Mouse (Mus musculus): ENCODE data around the gene Ccnd2. TPM values are rescaled to one million over a fixed set of nuclear protein-coding genes. Genes with fewer than 3 reads are reported as not detected.
A peak's percentile ranks its signal among the peaks of the same experiment; 100 is the strongest.

The Ccnd2 gene
- total RNA-seq, 1 experiment, result 10.1 TPM

DNA sequence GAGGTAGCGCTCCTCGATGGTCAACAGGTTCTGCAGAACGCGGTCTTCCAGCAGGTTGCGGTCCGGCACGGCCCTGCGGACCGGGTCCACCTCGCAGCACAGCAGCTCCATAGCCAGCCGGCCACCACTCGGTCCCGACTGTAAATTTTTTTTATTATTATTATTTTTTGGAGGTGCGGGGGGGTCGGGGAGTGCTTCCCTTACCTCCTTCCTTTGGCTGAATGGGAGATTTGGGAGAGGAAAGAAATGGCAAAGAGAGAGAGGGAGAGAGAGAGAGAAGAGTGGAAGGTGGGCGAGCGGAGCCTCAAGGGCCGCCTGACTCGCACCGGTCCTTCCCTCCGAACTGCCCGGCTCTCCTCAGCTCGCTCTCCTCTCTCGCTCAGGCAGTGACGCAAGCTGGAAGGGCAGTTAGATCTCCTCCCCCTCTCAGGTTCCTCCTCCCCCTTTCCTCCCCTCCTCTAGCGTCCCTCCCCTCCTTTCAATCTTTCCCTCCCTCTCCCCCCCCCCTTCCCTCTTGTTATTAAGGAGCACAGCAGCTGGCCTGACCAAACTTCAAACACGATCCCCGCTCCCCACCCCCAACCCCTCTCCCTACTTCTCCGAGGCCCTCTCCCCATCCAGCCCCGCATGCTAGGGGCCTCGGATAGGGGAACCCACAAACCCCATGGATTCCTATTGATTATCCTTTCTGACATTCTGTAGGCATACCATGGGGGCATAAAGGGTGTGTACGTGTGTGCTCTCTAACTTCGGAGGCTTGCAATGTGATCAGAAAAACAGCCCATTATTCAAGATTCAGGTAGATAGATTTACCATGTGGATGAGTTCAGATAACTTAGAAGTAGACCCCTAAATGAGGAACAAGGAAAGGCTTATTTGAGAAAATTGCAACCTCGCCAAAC is 1.1 kb downstream of the Ccnd2 start:
- Histone ChIP-seq H3K27ac (ENCODE audit: insufficient read depth, low read depth, low read length, poor library complexity, severe bottlenecking) (no peak overlapping the region), H3K9ac (ENCODE audit: insufficient read depth, low read depth, low read length, poor library complexity, severe bottlenecking) (no peak overlapping the region), H3K4me1 (ENCODE audit: control insufficient read depth in 2 of 2, insufficient read depth in 2 of 2, low read length in 2 of 2, poor library complexity in 1 of 2) (peaks cover 0 to 11% of the 10 kb centered on the region in 2 experiments; a peak in 1 of 4 replicates), H3K36me3 (ENCODE audit: control insufficient read depth, insufficient read depth, low read length, poor library complexity, severe bottlenecking) (no peaks in the 10 kb centered on the region), H3K9me3 (ENCODE audit: control insufficient read depth, insufficient read depth, low read depth, low read length) (no peaks in the 10 kb centered on the region), H3K4me3 (ENCODE audit: insufficient read depth in 1 of 2, low read depth in 1 of 2, low read length in 2 of 2, poor library complexity in 1 of 2, severe bottlenecking in 1 of 2) (peak overlapping the region; percentile 49 to 57)
- in situ Hi-C loops (cut with MboI; ENCODE audit: low sequenced_read_pairs in 2 of 2, unreplicated experiment in 2 of 2), result loop anchor here in 1 of 2 experiments (25.0 kb wide), 1 partner anchor 514 kb away; the partner anchor contains the start of gene Kcna1
- peak; percentile 47 for DNase-seq (ENCODE audit: low read depth, low spot score)
- TF ChIP-seq ZNF384 (IDR thresholded peaks at IDR 0.05; ENCODE audit: low read depth, low read length) (no peak), MAFK (IDR thresholded peaks at IDR 0.05; ENCODE audit: insufficient read depth, low read depth, low read length) (no peak), HCFC1 (IDR thresholded peaks at IDR 0.05; ENCODE audit: borderline replicate concordance, insufficient read depth, low read length) (no peak), CHD2 (IDR thresholded peaks at IDR 0.05; ENCODE audit: low read depth, low read length) (no peak), ZC3H11A (IDR thresholded peaks at IDR 0.05; ENCODE audit: borderline replicate concordance, low read depth, low read length) (no peak)

DNA sequence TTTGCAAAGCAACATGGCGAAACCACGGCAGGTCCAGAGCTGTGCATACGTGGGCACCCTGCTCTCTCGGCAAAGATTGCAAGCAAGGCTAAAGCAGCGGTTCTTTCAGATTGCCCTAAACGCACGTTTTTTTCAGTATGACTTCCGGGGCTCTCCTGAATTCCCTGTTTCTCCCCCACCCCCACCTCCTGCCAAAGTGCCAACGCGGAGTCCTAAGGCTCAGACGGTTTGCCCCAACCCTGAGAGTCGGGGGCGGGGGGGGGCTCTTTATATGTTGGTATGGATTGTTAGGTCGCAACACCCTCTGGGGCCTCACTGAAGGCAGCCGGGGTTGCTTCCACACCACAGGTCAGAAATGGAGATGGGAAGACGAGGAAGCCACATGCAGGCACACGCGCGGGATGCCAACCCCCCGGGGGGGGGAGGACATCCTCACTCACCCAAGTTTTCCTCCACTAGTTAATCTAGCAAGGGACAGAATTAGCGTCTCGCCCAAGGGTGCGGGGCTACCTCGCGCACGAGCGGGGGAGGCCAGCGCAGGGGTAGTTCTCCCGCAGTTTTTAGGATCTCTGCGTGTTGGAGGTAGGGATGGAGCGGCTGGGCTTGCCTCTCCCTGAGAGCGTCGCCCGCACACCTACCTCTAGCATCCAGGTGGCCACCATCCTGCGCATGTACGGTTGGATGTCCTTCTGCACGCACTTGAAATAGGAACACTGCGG is 1.9 kb downstream of the Ccnd2 start:
- H3K36me3 ChIP-seq (ENCODE audit: control insufficient read depth, insufficient read depth, low read length, poor library complexity, severe bottlenecking), result no peaks in the 10 kb centered on the region
- peak overlapping the region; percentile 49 to 57 for H3K4me3 ChIP-seq (ENCODE audit: insufficient read depth in 1 of 2, low read depth in 1 of 2, low read length in 2 of 2, poor library complexity in 1 of 2, severe bottlenecking in 1 of 2)
- in situ Hi-C loops (cut with MboI; ENCODE audit: low sequenced_read_pairs in 2 of 2, unreplicated experiment in 2 of 2), result loop anchor here (10.0 to 25.0 kb wide), 3 partner anchors 212 to 513 kb away; partner anchors contain the start of gene Kcna1 (in 1 of the 2)
- TF ChIP-seq CHD2 (IDR thresholded peaks at IDR 0.05; ENCODE audit: low read depth, low read length) (no peak), MAFK (IDR thresholded peaks at IDR 0.05; ENCODE audit: insufficient read depth, low read depth, low read length) (no peak), HCFC1 (IDR thresholded peaks at IDR 0.05; ENCODE audit: borderline replicate concordance, insufficient read depth, low read length) (no peak), ZNF384 (IDR thresholded peaks at IDR 0.05; ENCODE audit: low read depth, low read length) (no peak), ZC3H11A (IDR thresholded peaks at IDR 0.05; ENCODE audit: borderline replicate concordance, low read depth, low read length) (no peak)
- H3K27ac ChIP-seq (ENCODE audit: insufficient read depth, low read depth, low read length, poor library complexity, severe bottlenecking), result no peak overlapping the region
- no peak for DNase-seq (ENCODE audit: low read depth, low spot score)
- H3K9me3 ChIP-seq (ENCODE audit: control insufficient read depth, insufficient read depth, low read depth, low read length), result no peaks in the 10 kb centered on the region
- H3K9ac ChIP-seq (ENCODE audit: insufficient read depth, low read depth, low read length, poor library complexity, severe bottlenecking), result no peak overlapping the region
- H3K4me1 ChIP-seq (ENCODE audit: control insufficient read depth in 2 of 2, insufficient read depth in 2 of 2, low read length in 2 of 2, poor library complexity in 1 of 2), result peaks cover 0 to 11% of the 10 kb centered on the region in 2 experiments; a peak in 1 of 4 replicates

DNA sequence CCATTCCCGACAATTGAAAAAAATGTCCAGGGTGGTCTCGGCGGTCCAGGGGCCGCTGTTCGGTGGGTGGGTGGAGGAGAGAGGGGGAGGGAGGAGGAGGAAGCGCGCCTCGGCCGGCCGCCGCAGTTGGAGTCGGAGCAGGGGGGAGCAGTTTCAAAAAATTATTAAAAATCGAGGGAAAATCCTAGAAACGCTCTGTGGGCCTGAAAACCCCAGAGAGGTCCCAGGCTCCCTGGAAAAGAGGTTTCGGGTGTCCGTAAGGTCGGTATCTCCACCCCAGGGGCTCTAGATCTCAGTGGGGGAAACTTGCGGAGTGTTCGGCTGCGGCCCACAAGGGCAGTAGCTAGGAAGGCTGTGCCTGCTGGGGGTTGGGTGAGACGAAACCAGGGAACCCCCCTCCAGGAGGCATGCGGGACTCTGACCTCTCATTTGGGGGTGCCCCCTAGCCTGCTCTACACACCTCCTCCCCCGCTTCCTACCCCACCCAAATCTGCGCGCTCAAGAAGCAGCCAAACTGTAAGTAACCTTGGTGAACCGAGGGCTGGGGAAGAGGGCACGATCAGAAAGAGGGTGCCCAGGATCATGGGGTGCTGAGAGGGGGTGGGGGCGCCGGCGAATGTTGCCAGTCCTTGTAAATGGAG is 2.6 kb downstream of the Ccnd2 start:
- Histone ChIP-seq H3K9me3 (ENCODE audit: control insufficient read depth, insufficient read depth, low read depth, low read length) (no peaks in the 10 kb centered on the region), H3K4me3 (ENCODE audit: insufficient read depth in 1 of 2, low read depth in 1 of 2, low read length in 2 of 2, poor library complexity in 1 of 2, severe bottlenecking in 1 of 2) (peak overlapping the region; percentile 49 to 57), H3K27ac (ENCODE audit: insufficient read depth, low read depth, low read length, poor library complexity, severe bottlenecking) (no peak overlapping the region), H3K9ac (ENCODE audit: insufficient read depth, low read depth, low read length, poor library complexity, severe bottlenecking) (peak overlapping the region; percentile 12; the same call in 1 of the 2 replicates), H3K4me1 (ENCODE audit: control insufficient read depth in 2 of 2, insufficient read depth in 2 of 2, low read length in 2 of 2, poor library complexity in 1 of 2) (peaks cover 0 to 11% of the 10 kb centered on the region in 2 experiments; a peak in 1 of 4 replicates), H3K36me3 (ENCODE audit: control insufficient read depth, insufficient read depth, low read length, poor library complexity, severe bottlenecking) (no peaks in the 10 kb centered on the region)
- no peak for DNase-seq (ENCODE audit: low read depth, low spot score)
- TF ChIP-seq CHD2 (IDR thresholded peaks at IDR 0.05; ENCODE audit: low read depth, low read length), result no peak
- no peak for TF ChIP-seq ZNF384 (IDR thresholded peaks at IDR 0.05; ENCODE audit: low read depth, low read length)
- TF ChIP-seq ZC3H11A (IDR thresholded peaks at IDR 0.05; ENCODE audit: borderline replicate concordance, low read depth, low read length), result no peak
- TF ChIP-seq HCFC1 (IDR thresholded peaks at IDR 0.05; ENCODE audit: borderline replicate concordance, insufficient read depth, low read length), result no peak
- no peak for TF ChIP-seq MAFK (IDR thresholded peaks at IDR 0.05; ENCODE audit: insufficient read depth, low read depth, low read length)
- in situ Hi-C loops (cut with MboI; ENCODE audit: low sequenced_read_pairs in 2 of 2, unreplicated experiment in 2 of 2), result loop anchor here (10.0 to 25.0 kb wide), 2 partner anchors 213 to 215 kb away; no protein-coding TSS in a partner anchor
